Comparison of ENCODE assay signal across 15 mouse cellular contexts in genomic region chr12:25757014-25757413, GRCm38 (mm10).
DNase-seq lines count a peak whose midpoint lies in the region; ATAC-seq lines count a peak whose summit lies in the region.
"Had no signal": no experiment of that assay in that cellular context is flagged by ENCODE, and none has a peak within 500 bp of the region (broad histone marks: within the 10 kb centered on the region; RNA-seq: fewer than 3 reads in every experiment).

No protein-coding gene starts in this region.

- H3K27me3 ChIP-seq in heart, embryonic 11.5 days (ENCODE audit: control insufficient read depth, insufficient read depth, low read length), result no peaks in the 10 kb centered on the region
- H3K27me3 ChIP-seq: embryonic facial prominence, embryonic 13.5 days; kidney, embryonic 15.5 days; liver, embryonic 15.5 days; midbrain, embryonic 12.5 days; stomach, embryonic 15.5 days had no signal

- H3K4me3 ChIP-seq in heart, embryonic 11.5 days (ENCODE audit: low read depth, low read length), result no peak overlapping the region
- H3K4me3 ChIP-seq: embryonic facial prominence, embryonic 13.5 days; kidney, embryonic 15.5 days; liver, embryonic 15.5 days; midbrain, embryonic 12.5 days; stomach, embryonic 15.5 days had no signal

- no peak for ATAC-seq in heart, embryonic 11.5 days (replicated peaks; ENCODE audit: insufficient number of reproducible peaks, low FRiP score, low TSS enrichment)

- no peaks in the 10 kb centered on the region for H3K36me3 ChIP-seq in heart, embryonic 11.5 days (ENCODE audit: control insufficient read depth, insufficient read depth, low read length)
- H3K36me3 ChIP-seq: embryonic facial prominence, embryonic 13.5 days; kidney, embryonic 15.5 days; liver, embryonic 15.5 days; midbrain, embryonic 12.5 days; stomach, embryonic 15.5 days had no signal

- peak; percentile 34 for DNase-seq in layer of hippocampus, adult 11-12 months (ENCODE audit: low spot score)
- no peak for DNase-seq in layer of hippocampus, adult 9-10 months (ENCODE audit: low spot score)
- peak; percentile 51 for DNase-seq in cerebellum, adult 9-10 months
- DNase-seq in layer of hippocampus, adult 9-11 months, result peak; percentile 63
- DNase-seq in right cerebral cortex, postnatal 14 days, result peak; percentile 28
- DNase-seq in kidney, postnatal 36 days, result no peak
- DNase-seq in adrenal gland, postnatal 25 days, result no peak
- DNase-seq: heart, postnatal 36 days; thymus, postnatal 4 days had no signal

- no peak overlapping the region for H3K27ac ChIP-seq in heart, embryonic 11.5 days (ENCODE audit: low read depth, low read length)
- H3K27ac ChIP-seq: embryonic facial prominence, embryonic 13.5 days; kidney, embryonic 15.5 days; liver, embryonic 15.5 days; midbrain, embryonic 12.5 days; stomach, embryonic 15.5 days had no signal

- no peak overlapping the region for H3K4me2 ChIP-seq in heart, embryonic 11.5 days
- H3K4me2 ChIP-seq: embryonic facial prominence, embryonic 13.5 days; kidney, embryonic 15.5 days; liver, embryonic 15.5 days; midbrain, embryonic 12.5 days; stomach, embryonic 15.5 days had no signal

- no peaks in the 10 kb centered on the region for H3K4me1 ChIP-seq in heart, embryonic 11.5 days (ENCODE audit: control insufficient read depth, insufficient read depth, low read length)
- H3K4me1 ChIP-seq: embryonic facial prominence, embryonic 13.5 days; kidney, embryonic 15.5 days; liver, embryonic 15.5 days; midbrain, embryonic 12.5 days; stomach, embryonic 15.5 days had no signal

- 85% methylated on average over 5 of the region's 5 CpGs for WGBS in heart, embryonic 11.5 days (ENCODE audit: insufficient replicate concordance)

- H3K9me3 ChIP-seq in heart, embryonic 11.5 days (replicated peaks; ENCODE audit: control insufficient read depth, low read length), result no peaks in the 10 kb centered on the region
- H3K9me3 ChIP-seq: embryonic facial prominence, embryonic 13.5 days; kidney, embryonic 15.5 days; liver, embryonic 15.5 days; midbrain, embryonic 12.5 days; stomach, embryonic 15.5 days had no signal

- no peak overlapping the region for H3K9ac ChIP-seq in heart, embryonic 11.5 days (ENCODE audit: low read depth, low read length)
- H3K9ac ChIP-seq: embryonic facial prominence, embryonic 13.5 days; kidney, embryonic 15.5 days; liver, embryonic 15.5 days; midbrain, embryonic 12.5 days; stomach, embryonic 15.5 days had no signal

Comparison
In these comparisons a context has a peak if more than half of its experiments do, and no peak if none do; other contexts are left out.
1. DNase-seq: peak in layer of hippocampus, adult 11-12 months (single experiment), cerebellum, adult 9-10 months (single experiment), layer of hippocampus, adult 9-11 months (single experiment) and right cerebral cortex, postnatal 14 days (single experiment); none in layer of hippocampus, adult 9-10 months (single experiment), kidney, postnatal 36 days (0 of 2) and adrenal gland, postnatal 25 days (single experiment).